In genomic region chr7:70168080-70168479, GRCm38 (mm10) we compare ENCODE assay signal across 13 mouse cellular contexts.
"Had no signal": no experiment of that assay in that cellular context is flagged by ENCODE, and none has a peak within 500 bp of the region (broad histone marks: within the 10 kb centered on the region; RNA-seq: fewer than 3 reads in every experiment).

No protein-coding gene starts in this region.

- H3K9me3 ChIP-seq: kidney, embryonic 15.5 days; liver, embryonic 13.5 days had no signal

- H3K27me3 ChIP-seq: kidney, embryonic 15.5 days; liver, embryonic 13.5 days had no signal

- H3K9ac ChIP-seq: kidney, embryonic 15.5 days; liver, embryonic 13.5 days had no signal

- H3K4me2 ChIP-seq: kidney, embryonic 15.5 days; liver, embryonic 13.5 days had no signal

- H3K27ac ChIP-seq: kidney, embryonic 15.5 days; left cerebral cortex, adult 2 months; liver, embryonic 13.5 days; macrophage had no signal

- H3K4me3 ChIP-seq: kidney, embryonic 15.5 days; left cerebral cortex, adult 2 months; liver, embryonic 13.5 days had no signal

- H3K4me1 ChIP-seq: kidney, embryonic 15.5 days; liver, embryonic 13.5 days had no signal

- H3K36me3 ChIP-seq: kidney, embryonic 15.5 days; liver, embryonic 13.5 days had no signal

- DNase-seq: kidney, adult 11 months; kidney, adult 8-10 months; kidney, postnatal 10 days; kidney, postnatal 36 days; layer of hippocampus, postnatal 36 days; liver, embryonic 13.5 days; lung, adult 2 months; lung, postnatal 10 days; thymus, adult 18-20 months; thymus, postnatal 36 days had no signal
